Mouse (Mus musculus): ENCODE results near the gene Sertad2.

Sertad2 gene

DNA sequence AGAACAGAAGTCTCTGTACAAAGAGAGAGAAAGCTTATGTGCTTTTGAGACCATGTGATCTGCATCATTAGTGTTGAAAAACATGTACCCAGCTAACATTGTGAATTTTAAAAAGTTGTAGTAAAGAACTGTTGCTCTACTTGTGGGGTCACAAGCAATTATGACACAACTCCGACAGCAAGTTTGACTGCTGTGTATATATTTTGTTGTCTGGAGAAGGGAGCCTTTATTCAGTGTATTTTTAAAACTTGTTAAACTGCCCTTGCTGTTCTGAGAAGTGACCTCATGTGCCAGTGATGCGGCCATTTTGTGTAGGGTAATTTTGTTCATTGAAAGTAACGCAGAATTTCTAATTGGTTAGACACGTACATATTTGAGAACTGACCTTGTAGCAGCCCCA is 61.1 kb downstream of the Sertad2 start:
- no peak for DNase-seq

DNA sequence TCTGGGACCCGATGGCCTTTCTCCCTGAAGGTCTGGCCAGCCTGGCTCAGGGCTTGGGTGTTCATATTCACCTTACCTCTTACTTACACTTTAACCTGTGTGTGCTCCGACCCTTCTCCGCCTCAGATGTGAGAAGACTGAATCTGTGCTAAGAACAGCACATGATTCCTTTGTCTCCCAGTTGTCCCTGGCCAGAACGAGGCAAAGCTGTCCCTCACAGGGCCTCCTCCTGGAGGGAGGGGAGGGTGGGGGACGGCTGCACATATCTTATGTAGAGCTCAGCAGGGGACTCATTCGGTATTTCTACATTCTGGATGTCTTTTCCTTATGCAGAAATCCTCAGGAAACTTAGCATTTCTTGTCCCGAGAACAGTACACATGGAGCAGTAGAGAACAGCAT is 62.6 kb downstream of the Sertad2 start:
- DNase-seq: no peak

GRCm38 (mm10) chr11:20608442-20608841 is 65.4 kb downstream of the Sertad2 start:
- DNase-seq: no peak

GRCm38 (mm10) chr11:20613223-20613622 is 70.2 kb downstream of the Sertad2 start:
- DNase-seq: no peak

- DNase-seq: no peak
Measured at GRCm38 (mm10) chr11:20616103-20616502, 73.0 kb downstream of the Sertad2 start.

DNA sequence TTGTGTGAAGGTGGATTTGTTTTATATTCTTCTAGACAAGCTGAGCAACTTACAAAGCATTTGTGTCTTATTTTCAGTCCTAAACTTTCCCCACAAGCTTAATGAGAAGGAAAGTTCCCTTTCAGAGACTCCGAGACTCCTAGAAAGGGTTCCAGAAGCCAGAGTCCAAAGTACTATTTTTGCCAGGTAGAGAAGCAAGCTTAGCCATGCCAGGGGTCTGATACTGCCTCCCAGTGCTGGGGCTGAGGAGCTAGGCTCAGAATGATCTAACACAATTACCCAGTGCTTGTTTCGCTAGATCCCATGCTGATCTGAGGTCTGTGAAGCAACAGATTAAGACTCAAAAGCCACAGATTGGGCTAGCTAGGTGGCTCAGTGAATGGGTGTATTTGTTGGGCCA is 84.1 kb downstream of the Sertad2 start:
- DNase-seq: peak in 1 of 2 experiments; percentile 18

- DNase-seq: peak in 1 of 2 experiments; percentile 17
Measured at GRCm38 (mm10) chr11:20628216-20628615, 85.2 kb downstream of the Sertad2 start.

DNA sequence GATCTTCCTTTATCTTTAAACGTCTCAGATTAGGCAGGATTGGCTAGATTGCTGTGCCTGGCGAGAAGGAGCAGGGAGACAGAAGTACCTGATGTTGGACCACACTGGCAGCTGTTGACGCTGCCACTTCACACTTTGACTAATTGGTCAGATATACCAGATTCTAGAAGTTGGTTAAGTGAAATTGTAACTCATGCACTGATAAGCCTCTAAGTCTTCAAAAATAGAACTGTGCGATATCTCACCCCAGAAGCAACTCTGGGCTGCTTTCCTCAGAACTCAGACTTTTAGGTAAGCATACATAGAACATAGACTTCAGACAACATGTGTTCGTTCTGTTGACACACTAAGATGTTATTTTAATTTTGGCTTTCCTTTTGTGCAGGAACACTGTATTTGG is 86.6 kb downstream of the Sertad2 start:
- DNase-seq: no peak

GRCm38 (mm10) chr11:20631026-20631940 is 88.2 kb downstream of the Sertad2 start:
- DNase-seq: peak; percentile 97 to 99

DNA sequence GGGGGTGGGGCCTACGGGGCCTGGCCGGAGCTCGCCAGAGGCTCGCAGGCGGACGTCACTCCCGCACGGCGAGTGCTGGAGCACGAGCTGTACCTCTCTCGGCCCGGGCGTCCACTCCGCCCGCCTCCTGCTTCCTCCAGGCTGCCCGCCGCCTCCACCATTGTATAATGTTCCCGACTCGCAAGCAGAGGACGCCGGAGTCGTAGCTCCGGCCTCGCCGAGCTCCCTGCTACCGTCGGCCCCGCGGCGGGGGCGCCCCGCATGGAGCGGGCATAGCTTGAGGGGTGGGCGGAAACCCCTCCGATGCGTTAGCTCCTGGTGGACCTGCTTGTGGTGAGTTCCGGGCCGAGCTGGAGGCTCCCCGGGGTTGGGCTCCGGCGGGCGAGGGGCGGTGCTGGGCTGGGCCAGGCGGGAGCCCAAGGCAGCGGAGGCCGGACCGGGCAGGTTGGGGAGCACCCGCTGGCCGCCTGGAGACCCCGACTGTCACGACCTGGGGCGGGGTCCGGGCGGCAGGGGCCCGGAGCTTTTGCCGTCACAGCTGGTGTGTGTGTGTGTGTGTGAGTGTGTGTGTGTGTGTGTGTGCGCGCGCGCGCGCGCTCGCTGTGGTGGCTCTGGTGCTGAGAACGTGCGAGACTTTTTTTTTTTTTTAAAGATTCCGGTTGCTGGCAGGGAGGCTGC is 89.0 kb downstream of the Sertad2 start:
- peak; percentile 81 to 89 for DNase-seq

DNA sequence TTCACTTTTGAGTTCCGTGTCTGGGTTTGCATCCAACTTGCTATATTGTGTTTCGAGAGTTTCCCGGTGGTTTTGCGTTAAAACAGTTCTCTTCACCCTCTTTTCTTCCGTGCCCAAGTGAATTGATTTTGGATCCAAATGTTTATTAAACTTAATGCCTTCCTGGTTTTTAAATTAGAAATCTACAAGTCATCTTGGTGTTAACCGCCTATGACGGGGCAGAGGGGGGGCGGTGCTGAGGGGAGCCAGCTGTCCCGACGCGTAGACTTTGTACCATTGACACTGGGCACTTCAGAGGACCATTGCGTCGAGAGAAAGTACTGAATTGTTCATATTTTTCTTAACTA is 89.5 kb downstream of the Sertad2 start:
- peak; percentile 81 to 86 for DNase-seq

DNA sequence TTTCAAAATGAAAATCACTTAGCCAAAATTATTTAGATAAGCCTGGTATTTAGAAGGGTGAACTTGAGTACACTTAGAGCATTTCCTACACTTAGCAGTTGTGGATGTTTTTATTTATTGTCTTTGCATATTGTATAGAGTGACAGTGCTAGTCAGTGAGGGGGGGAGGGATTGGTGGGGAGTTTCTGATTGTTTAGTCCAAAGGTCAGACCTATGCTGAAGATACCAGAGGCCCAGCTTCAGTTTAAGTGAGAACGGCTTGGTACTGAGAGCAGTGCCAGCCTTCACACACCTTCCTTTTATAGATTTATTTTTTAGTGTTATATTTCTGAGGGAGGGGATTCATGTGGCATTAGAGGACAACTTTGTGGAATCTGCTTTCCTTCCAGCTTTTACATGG is 91.5 kb downstream of the Sertad2 start:
- DNase-seq: no peak

DNA sequence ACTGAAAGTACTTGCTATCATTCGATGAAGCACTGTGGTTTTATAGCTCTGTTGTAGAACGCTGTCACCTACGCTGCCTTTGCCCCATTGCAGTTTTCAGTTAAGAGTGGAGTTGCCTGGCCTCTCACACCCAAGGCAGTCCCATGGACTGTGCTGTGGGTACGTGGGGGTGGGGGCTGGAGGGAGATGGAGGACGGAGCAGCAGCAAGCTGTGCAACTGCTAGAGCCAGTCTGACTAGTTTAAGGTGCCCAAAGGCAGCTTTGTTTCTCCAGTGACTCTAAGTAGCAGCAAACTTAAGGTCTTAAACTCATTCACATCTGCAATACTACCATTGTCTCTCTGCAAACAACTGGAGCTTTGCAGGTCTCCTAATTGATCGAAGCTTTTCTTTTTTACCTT is 92.6 kb downstream of the Sertad2 start:
- DNase-seq: peak; percentile 47 to 61

DNA sequence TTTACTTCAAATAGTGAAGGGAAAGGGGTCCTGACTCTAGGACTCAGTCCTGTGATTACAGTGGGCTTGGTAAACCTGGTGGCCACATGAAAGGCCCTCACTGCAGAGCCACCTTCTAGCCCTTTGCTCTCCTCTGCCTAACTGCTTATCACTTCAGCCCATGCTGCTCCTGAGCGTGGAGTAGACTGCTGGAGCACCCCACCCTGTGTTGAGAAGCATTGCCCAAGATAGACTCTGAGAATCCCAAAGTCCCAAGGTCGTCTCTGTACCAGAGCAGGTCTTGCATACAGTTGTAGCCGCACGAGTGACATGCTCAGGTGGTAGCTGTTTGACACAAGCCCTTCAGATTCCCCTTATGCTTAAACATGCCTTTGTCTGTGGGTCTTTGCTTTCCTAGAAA is 93.1 kb downstream of the Sertad2 start:
- DNase-seq: no peak

GRCm38 (mm10) chr11:20637060-20637459 is 94.0 kb downstream of the Sertad2 start:
- no peak for DNase-seq

GRCm38 (mm10) chr11:20638841-20639240 is 95.8 kb downstream of the Sertad2 start:
- peak; percentile 89 for DNase-seq

GRCm38 (mm10) chr11:20639918-20640447 is 96.9 kb downstream of the Sertad2 start:
- peak; percentile 77 to 85 for DNase-seq

DNA sequence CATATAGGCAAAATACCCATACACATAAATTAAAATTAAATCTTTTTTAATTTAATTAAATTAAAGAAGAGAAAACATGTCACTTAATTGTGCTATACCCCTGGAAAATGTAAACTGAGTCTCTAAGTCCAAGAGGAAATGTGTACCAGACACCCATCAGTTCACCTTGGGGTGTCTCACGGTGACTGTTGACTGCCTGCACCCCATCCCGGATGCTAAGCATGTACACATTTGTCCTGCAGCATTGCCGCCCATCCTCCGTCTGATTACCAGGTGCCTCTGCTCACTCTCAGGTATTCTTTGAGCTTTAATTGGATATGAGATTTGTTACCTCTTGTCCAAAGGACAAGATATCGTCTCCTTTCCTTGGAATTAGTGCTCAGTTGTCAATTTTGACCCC is 99.3 kb downstream of the Sertad2 start:
- DNase-seq: no peak

- no peak for DNase-seq
Measured at GRCm38 (mm10) chr11:20643161-20643560, 100.1 kb downstream of the Sertad2 start.

GRCm38 (mm10) chr11:20644166-20644565 is 101.1 kb downstream of the Sertad2 start:
- no peak for DNase-seq

GRCm38 (mm10) chr11:20644872-20645271 is 101.8 kb downstream of the Sertad2 start:
- no peak for DNase-seq

DNA sequence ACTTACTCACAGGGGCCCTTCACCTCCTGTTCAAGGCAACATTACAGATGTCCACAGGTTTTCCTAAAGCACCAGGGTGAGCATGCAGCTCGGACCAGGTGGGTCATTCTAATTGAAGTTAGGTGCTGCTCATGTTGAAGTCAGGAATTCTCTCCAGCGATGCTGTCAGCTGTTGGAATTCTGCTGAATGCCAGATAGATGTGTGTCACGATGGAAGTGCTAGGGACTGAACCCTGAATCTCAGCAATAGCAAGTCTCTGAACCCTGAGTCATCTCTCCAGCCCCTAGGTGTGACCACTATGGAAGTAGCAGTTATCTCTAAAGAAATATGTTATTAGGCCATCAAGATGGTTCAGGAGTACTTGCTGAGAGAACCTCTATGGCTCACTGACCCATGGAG is 102.5 kb downstream of the Sertad2 start:
- no peak for DNase-seq

DNA sequence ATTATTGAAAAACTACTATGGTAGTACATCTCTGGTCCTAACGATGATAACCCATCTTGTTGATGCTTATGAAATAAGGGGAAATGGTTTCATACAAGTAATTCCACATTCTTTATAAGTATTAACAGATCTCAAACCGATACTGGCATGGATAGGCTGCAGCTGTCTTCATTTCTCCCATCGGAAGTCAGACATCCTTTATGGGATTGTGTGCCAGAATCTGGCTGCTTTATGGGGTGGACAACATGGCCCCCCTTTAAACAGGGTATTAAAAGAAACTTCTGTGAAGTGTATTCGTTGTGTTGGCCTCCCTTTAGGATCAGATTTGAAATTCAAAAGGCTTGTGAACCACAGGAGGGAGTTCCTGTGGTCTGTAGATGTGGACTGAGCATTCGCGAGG is 103.1 kb downstream of the Sertad2 start:
- DNase-seq: no peak
